Mouse (Mus musculus) effector memory CD4-positive, alpha-beta T cell, adult 5 months (primary cell): ENCODE results near the gene Ddx43. TPM values are rescaled to one million over a fixed set of nuclear protein-coding genes. Genes with fewer than 3 reads are reported as not detected.

Source experiments
- polyA plus RNA-seq: library from polyadenylated mRNA; unstranded; fragments of 100-300 nt; shearing (Covaris generic); gene quantifications from one replicate; pipeline ENCODE4 v1.2.1, GENCODE M21; 2017

The Ddx43 gene
- polyA plus RNA-seq, result 4.8 TPM

DNA sequence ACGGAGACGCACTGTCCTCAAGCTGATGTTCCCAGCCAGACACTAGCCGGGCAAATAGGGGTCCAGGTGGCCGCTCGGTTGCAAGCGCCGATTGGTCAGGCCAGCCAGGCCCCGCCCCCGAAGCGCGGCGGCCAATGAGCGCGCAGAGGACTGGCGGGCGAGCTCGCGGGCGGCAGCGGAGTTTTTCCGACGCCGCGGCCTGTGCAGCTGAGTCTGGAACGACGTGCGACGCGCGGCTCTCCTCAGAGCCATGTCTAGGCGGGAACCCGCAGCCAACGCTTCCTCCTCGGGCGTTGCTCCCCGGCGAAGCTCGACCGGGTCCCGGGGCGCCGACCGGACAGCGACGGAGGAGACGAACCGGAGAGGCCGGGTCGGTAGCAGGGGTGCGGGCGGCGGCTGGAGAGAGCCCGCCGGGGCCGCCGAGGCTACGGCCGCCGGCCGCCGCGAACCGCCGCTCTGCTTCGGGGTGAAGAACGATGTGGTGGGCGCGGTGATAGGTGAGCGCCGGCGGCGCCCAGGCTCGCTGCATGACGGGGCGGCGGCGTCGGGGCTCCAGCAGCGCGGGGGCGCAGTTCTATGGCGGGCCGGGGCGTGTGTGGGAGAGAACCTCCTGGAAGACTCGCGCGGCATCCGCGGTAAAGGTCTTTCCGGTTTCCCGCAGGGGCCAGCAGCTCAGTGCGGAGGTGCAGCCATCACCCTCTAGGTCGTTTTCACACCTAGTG is at the start of gene Ddx43:
Gene Ddx43 (plus strand): TSS at position 148 of the 722 bp plus-strand sequence.

DNA sequence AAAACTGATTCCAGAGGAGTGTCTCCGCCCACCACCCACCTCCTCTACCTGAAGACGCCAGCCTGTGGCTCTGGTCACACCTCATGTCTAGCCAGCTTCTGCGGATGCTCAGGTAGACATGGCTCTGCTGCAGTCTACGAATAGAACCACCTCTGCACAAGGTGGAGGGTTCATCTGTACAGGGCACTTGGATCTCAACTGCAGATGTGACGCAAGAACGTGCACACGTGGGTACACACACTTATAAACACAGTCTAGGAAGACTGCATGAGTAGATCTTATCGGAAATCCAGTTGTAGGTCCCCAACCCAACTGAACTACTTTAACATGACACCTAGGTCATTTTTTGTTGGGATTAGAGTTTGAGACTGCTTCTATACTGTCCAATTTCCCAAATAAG is 40.0 kb upstream of the Ddx43 start, which contains the start of gene Gsta2:
Gene Gsta2 (minus strand): TSS at position 178 of the 400 bp plus-strand sequence.

DNA sequence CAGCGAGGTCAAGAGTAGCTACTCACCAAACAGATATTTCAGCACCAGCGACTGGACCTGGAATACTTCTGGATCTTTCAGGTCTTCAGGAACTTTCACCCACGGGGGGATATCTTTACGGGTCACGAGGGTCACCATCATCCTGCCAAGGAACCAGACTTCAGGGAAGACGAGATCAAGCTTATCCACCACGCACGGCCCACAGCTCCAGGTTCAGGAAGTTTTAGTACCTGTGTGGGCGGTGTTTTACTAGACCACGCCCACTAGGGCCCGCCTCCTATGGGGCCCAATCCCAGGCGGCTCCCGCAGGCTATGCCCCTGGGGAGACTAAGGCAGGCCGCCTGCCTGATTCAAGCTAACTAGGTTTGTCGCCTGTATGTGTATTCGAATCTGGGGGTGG is 27.6 kb upstream of the Ddx43 start, which contains the start of gene Dppa5a:
Gene Dppa5a (minus strand): TSS at position 219 of the 400 bp plus-strand sequence.

DNA sequence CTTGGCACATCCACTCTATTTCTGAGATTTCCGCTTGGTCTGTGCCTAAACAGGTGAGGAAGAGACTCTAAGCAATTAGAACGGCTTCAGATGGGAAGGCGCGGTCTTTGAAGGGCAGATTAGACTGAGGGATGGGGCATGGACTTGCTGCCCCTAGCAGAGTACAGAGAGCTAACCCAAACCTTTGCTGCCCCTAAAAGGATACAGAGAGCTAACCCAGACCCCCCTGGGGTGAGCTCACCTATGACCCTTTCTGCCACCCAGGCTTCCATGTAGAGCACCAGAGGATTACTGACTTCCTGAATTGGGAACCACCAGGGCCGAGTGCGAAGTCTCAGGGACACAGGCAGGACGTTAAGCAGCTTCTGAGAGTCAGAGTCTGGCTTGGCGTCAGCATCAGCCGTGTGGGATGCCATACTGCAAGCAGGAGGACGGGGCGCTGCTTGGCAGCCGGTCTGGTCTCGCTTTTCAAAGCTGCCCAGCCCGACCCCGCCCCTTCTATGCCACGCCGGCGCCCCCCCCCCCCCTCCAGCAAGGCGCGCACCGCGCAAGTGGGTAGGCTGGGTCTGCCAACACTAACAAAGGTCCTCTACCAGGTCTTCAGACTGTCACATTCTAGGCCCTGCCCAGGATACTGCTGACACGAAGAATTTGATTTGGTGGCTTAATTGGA is 17.3 kb upstream of the Ddx43 start, which contains the start of gene Ooep:
Gene Ooep (minus strand): TSS at position 613 of the 673 bp plus-strand sequence.

DNA sequence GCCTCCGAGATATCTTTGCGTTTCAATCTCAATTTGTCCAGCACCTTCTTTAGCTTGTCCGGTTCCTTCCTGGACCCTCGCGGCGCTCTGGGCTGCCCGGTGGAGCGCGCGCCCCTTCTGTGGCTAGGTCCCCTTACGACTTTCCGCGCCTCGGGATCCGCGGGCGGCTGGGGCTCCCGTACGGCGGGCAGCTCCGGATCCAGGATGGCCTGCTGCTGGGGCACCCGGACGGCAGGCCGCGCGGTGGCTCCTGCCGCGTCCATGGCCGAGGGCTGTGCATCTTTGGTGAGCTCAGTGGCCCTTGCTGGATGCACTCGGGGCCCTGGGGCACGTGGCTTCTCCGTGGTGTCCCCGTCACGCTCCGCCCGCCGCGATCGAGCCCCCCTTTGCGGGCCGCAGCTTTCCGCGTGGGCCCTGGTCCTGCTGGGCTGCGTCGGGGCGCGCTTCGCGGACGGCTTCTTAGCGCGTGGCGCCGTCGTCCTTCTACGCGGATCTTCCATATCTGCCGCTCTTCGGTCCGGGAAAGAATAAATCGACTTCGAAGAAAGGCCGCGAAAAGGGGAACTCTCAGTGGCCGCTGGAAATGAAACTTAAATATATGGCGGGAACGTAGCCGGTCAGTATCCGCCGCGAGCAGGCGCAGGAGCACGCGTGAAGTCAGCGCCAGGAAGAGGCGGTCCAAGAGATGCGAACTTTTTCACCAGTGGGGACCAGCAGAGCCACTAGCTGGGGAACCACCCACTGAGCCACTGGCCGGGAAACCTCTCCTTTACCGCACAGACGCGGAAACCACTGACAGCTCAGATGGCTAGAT is 47.2 kb downstream of the Ddx43 start, which contains the start of gene Cgas:
Gene Cgas (minus strand): TSS at position 659 of the 814 bp plus-strand sequence.

DNA sequence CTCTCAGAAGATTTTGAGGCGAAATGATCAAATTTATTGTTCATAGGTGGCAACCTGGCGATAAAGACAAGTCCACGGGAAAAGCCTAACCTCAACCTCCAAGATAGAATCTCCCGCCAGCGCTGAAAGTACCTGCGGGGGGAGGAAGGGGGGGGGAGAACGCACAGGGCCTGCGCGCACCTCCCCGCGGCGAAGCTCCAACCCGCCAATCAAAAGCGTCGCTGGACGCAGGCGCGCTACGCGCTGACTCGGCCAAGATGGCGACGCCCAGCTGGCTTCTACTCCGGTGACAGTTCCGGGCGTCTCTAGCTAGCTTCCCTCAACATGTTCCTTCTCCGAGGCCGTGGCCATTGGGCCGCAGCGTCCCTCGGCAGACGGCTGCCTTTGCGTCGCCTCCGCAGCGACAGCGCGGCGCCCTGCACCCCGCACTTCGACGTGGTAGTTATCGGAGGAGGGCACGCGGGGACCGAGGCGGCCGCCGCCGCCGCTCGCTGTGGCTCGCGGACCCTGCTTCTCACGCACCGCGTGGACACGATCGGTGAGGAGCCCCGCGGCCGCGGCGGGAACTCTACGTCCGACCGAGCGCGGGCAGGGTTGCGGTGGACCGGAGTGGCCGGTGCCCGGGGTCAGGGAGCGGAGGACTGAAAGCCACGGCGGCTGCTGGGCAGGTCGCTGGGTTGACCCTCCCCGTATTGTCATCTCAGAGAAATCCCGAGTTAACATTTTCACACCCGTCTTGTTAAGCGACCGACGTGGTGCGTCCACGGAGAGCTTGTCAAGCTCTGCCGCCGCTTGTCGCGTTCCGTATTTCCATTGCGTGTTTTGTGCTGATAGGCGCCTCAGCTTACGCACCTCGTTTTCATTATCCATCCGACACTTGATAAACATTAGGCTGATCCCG is 52.6 kb downstream of the Ddx43 start, which contains the start of the genes Mto1 and Gm17324:
Gene Mto1 (plus strand): TSS at position 236 of the 901 bp plus-strand sequence.
Gene Gm17324 (minus strand): TSS at position 814 of the 901 bp plus-strand sequence.

Other genes starting within 250 kb of the Ddx43 start
- 1.8 TPM for gene Gsta4, start 213.0 kb upstream of the Ddx43 start, polyA plus RNA-seq
- gene Gsta1, start 165.1 kb upstream of the Ddx43 start, polyA plus RNA-seq, result not detected
- gene Gm3776, start 138.6 kb upstream of the Ddx43 start, polyA plus RNA-seq, result not detected
- not detected for gene Gm10639, start 105.9 kb upstream of the Ddx43 start, polyA plus RNA-seq
- gene Omt2a, start 81.0 kb upstream of the Ddx43 start, polyA plus RNA-seq, result not detected
- not detected for gene Omt2b, start 68.2 kb upstream of the Ddx43 start, polyA plus RNA-seq
- gene Gsta2, start 40.0 kb upstream of the Ddx43 start, polyA plus RNA-seq, result not detected
- not detected for gene Dppa5a, start 27.6 kb upstream of the Ddx43 start, polyA plus RNA-seq
- 0.22 TPM for gene Ooep, start 17.1 kb upstream of the Ddx43 start, polyA plus RNA-seq
- 2.8 TPM for gene Cgas, start 47.5 kb downstream of the Ddx43 start, polyA plus RNA-seq
- gene Mto1, start 52.4 kb downstream of the Ddx43 start, polyA plus RNA-seq, result 19.7 TPM
- not detected for gene Gm17324, start 53.0 kb downstream of the Ddx43 start, polyA plus RNA-seq
- 5,289 TPM for gene Eef1a1, start 93.4 kb downstream of the Ddx43 start, polyA plus RNA-seq
- 7.5 TPM for gene Slc17a5, start 192.3 kb downstream of the Ddx43 start, polyA plus RNA-seq
- gene Cd109, start 219.8 kb downstream of the Ddx43 start, polyA plus RNA-seq, result 0.27 TPM